Mouse (Mus musculus) intestine, embryonic 14.5 days (tissue): Measurements from ENCODE around the gene Naif1. TPM values are rescaled to one million over a fixed set of nuclear protein-coding genes. Genes with fewer than 3 reads are reported as not detected.

Experiments
- ATAC-seq: fragments of 200-750 bp; cut with Nextera tagmentation; replicated peaks from 2 replicates; pipeline ENCODE4 v1.8.0; 2017; ENCODE audit warnings: low read depth, moderate number of reproducible peaks, moderate TSS enrichment, moderate library complexity; ENCODE audit not compliant: low FRiP score, low TSS enrichment
- DNase-seq: peaks from one replicate; pipeline ENCODE4 v3.0.0-alpha.2; 2018; ENCODE audit warnings: low spot score
- H3K27ac ChIP-seq: fragments of 300-500 bp; sonication (generic); 2 replicates; pipeline ENCODE4 v1.5.1; 2014; ENCODE audit warnings: low read depth, mild to moderate bottlenecking, control low read depth
- H3K27me3 ChIP-seq: fragments of 300-500 bp; sonication (generic); replicated peaks from 2 replicates; pipeline ENCODE4 v1.6.1; 2014; ENCODE audit warnings: low read length, control low read depth; ENCODE audit not compliant: control insufficient read depth, insufficient read depth
- H3K36me3 ChIP-seq: fragments of 300-500 bp; sonication (generic); 2 replicates; pipeline ENCODE4 v1.6.1; 2014; ENCODE audit warnings: low read length, control low read depth; ENCODE audit not compliant: control insufficient read depth, insufficient read depth
- H3K4me1 ChIP-seq: fragments of 300-500 bp; sonication (generic); replicated peaks from 2 replicates; pipeline ENCODE4 v1.6.1; 2014; ENCODE audit warnings: low read length, control low read depth, mixed read lengths; ENCODE audit not compliant: control insufficient read depth, insufficient read depth
- H3K4me2 ChIP-seq: fragments of 300-500 bp; sonication (generic); 2 replicates; pipeline ENCODE4 v1.6.1; 2014; ENCODE audit warnings: low read length
- H3K4me3 ChIP-seq: fragments of 300-500 bp; sonication (generic); 2 replicates; pipeline ENCODE4 v1.5.1; 2014; ENCODE audit warnings: low read depth, low read length, control low read depth, mixed read lengths
- H3K9ac ChIP-seq: fragments of 300-500 bp; sonication (generic); 2 replicates; pipeline ENCODE4 v1.6.1; 2014; ENCODE audit warnings: mild to moderate bottlenecking, low read length
- H3K9me3 ChIP-seq: fragments of 300-500 bp; sonication (generic); 2 replicates; pipeline ENCODE4 v1.6.1; 2016; ENCODE audit warnings: low read length, control low read depth; ENCODE audit not compliant: control insufficient read depth
- WGBS: fragments of 180-500 bp; shearing (Covaris S2); extraction: QIAGEN DNeasy Blood & Tissue Kit; methylation state at CpG from one replicate; pipeline ENCODE4 v1.1.7; 2014; 5-methylcytosine and 5-hydroxymethylcytosine counted together
- polyA plus RNA-seq: library from polyadenylated mRNA; unstranded; fragments of >200 nt; fragmentation: Nextera tagmentation; extraction: Ambion mirVana; gene quantifications from 2 replicates; pipeline ENCODE4 v1.2.1, GENCODE M21; 2014

Gene Naif1
- 5.8 and 6.0 TPM in 2 replicates for polyA plus RNA-seq

DNA sequence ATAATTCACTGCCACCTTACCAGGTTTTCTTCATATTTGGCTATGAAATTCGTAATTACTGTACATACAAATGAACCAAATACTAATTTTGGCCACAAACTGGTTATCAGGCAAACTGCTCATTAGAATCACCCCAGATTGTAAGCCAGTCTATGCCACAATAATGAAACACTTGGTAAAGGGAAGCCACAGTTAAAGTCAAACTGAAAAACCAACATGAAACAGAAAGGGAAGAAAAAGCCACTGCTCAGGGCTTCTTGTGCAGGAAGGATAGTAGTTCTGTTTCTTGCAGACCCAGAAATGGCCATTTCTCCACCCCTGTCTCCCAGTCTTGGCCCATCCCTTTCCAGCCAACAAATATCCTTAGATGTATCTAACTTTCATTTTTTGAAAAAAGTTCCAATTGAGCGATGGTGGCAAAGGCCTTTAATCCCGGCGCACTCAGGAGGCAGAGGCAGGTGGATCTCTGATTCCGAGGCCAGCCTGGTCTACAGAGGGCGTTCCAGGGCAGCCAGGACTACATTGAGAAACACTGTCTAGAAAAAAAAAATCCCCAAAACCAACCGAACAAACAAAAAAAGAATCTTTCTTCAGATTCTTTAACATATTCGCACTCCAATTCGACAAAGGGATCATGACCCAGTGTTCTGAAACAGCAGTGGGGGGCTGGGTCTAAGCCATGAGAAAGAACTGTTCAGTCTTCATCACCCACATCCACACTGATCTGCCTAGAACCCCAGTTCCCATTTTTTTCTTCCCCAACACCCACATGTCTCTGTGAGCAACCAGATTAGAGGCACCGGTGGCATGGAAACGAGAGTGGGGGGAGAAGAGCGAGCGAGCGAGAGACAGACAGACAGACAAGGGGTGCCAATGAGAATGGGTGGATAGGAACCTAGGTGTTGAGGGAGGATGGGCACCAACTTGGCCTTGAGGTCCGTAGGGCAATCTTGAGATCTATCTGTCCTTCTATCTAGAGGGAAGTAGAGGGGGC, at the start of gene Naif1:
TSS of gene Naif1 (plus strand) at position 697 of the 994 bp plus-strand sequence.
- no peak for ATAC-seq
- peak within 1 kb of the TSS; percentile 76 for H3K9ac ChIP-seq
- no peaks in the 10 kb centered on the region for H3K27me3 ChIP-seq
- H3K4me2 ChIP-seq, result peak within 1 kb of the TSS; percentile 92
- H3K27ac ChIP-seq, result peak within 1 kb of the TSS; percentile 96
- H3K9me3 ChIP-seq, result no peaks in the 10 kb centered on the region
- no peak for DNase-seq
- peaks cover 4% of the 10 kb centered on the region for H3K36me3 ChIP-seq
- peak within 1 kb of the TSS; percentile 83 for H3K4me3 ChIP-seq
- WGBS, result 83% methylated on average over 15 of the region's 15 CpGs
- peaks cover 31% of the 10 kb centered on the region for H3K4me1 ChIP-seq

- Histone ChIP-seq H3K4me1 (no peaks in the 10 kb centered on the region), H3K36me3 (peaks cover 26% of the 10 kb centered on the region), H3K4me2 (no peak overlapping the region), H3K27me3 (no peaks in the 10 kb centered on the region), H3K4me3 (no peak overlapping the region), H3K9ac (no peak overlapping the region), H3K9me3 (no peaks in the 10 kb centered on the region), H3K27ac (no peak overlapping the region)
- 25% methylated on average over 2 of the region's 2 CpGs for WGBS
- peak; percentile 98 for DNase-seq
- ATAC-seq, result peak; percentile 24; the same call in 1 of the 2 replicates
Measured at GRCm38 (mm10) chr2:32404663-32405062, 45.6 kb upstream of the Naif1 start.

GRCm38 (mm10) chr2:32407144-32407824, 43.0 kb upstream of the Naif1 start:
- Histone ChIP-seq H3K9ac (no peak overlapping the region), H3K36me3 (peaks cover 9% of the 10 kb centered on the region; the same call in 1 of the 2 replicates), H3K4me1 (no peaks in the 10 kb centered on the region), H3K4me2 (no peak overlapping the region), H3K27ac (no peak overlapping the region), H3K4me3 (no peak overlapping the region), H3K27me3 (no peaks in the 10 kb centered on the region), H3K9me3 (no peaks in the 10 kb centered on the region)
- no peak for DNase-seq
- no peak for ATAC-seq
- WGBS, result 82% methylated on average over 7 of the region's 7 CpGs

DNA sequence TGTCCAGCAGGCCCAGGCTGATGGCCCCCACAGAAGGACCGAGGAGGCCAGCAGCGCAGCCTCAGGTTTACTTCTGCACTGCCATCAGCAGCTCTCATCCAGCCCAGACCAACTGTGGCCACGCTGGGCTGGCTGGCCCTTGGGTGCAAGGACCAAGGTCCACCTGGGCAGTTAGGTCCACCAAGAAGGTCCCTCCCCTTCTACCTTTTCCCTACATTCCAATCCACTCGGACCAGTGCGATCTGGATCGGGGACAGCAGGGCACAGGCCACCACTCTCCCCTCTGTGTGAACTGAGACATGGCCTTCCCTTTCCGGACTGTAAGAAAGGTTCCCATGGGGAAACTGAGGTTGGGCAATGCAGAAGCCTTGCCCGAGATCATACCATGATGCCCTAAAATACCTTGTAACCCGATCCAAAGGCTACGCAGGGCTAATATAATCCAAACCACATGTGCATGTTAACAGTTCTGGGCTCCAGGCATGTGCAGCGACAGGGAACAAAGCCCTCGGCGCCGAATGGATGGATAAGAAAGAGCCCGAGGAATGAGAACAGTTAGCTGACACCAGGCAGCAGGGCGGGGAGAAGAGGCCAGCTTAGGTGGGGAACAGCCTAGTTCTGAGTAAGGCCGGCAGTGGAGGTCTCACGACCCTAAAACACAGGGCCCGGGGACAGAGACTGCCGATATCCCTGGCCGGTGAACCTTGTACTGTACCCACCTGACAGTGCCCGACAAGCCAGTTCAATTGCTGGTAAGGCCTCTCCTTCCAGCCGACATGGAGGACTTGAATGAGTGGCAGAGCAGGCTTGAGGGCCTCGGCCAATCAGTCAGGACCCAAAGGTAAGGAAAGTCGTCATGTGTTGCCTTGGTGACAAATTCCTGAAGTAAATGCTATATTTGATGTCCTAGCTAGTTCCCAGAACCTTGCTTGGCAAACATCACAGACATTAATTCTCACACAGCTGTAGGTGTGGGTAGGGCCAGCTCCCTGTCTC, 41.5 kb upstream of the Naif1 start:
- Histone ChIP-seq H3K9me3 (no peaks in the 10 kb centered on the region), H3K4me2 (no peak overlapping the region), H3K9ac (no peak overlapping the region), H3K27ac (no peak overlapping the region), H3K4me3 (no peak overlapping the region), H3K36me3 (no peaks in the 10 kb centered on the region), H3K27me3 (no peaks in the 10 kb centered on the region), H3K4me1 (no peaks in the 10 kb centered on the region)
- ATAC-seq (no peak), DNase-seq (no peak)
- WGBS, result 66% methylated on average over 25 of the region's 25 CpGs

GRCm38 (mm10) chr2:32411407-32411806, 38.9 kb upstream of the Naif1 start:
- WGBS, result 81% methylated on average over 7 of the region's 7 CpGs
- H3K36me3 ChIP-seq, result peaks cover 16% of the 10 kb centered on the region
- H3K4me2 ChIP-seq, result no peak overlapping the region
- H3K4me3 ChIP-seq, result no peak overlapping the region
- H3K27ac ChIP-seq, result no peak overlapping the region
- DNase-seq (no peak), ATAC-seq (no peak)
- H3K27me3 ChIP-seq, result no peaks in the 10 kb centered on the region
- no peaks in the 10 kb centered on the region for H3K4me1 ChIP-seq
- no peaks in the 10 kb centered on the region for H3K9me3 ChIP-seq
- H3K9ac ChIP-seq, result no peak overlapping the region

DNA sequence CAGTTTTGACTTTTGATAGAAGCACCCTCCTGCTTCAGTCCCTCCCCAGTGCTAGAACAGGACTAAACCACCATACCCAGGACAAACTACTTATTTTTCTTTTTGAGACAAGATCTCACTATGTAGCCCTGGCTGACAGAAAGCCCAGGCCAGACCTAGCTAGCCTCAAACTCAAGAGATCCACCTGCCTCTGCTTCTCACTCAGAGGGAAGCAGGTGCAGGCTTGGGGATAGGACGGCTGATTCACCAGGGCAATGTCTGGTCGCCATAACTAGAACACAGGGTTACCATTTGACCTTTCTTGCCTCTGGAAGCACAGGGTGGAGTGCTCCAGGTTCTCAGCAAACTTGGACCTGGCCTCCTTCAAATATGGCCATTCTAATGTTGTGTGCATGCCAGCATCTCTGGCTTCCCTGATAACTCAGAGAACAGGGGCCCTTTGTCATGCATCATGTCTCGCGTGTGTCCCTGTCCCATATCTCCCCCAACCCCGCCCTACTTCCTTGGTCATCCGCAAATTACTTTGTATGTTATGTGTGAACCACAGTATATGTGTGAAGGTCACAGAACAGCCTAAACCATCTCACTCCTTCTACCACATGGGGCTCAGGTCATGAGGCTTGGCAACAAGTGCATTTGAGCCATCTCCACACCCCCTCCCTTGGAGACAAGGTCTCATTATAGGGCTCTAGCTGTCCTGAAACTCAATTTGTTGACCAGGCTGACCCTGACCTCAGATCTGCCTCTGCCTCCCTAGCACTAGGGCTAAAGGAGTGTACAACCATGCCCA, 37.3 kb upstream of the Naif1 start:
- Histone ChIP-seq H3K9ac (no peak overlapping the region), H3K27me3 (no peaks in the 10 kb centered on the region), H3K27ac (no peak overlapping the region), H3K9me3 (no peaks in the 10 kb centered on the region), H3K4me3 (no peak overlapping the region), H3K4me1 (no peaks in the 10 kb centered on the region), H3K36me3 (peaks cover 31% of the 10 kb centered on the region), H3K4me2 (no peak overlapping the region)
- 81% methylated on average over 6 of the region's 6 CpGs for WGBS
- DNase-seq, result no peak
- ATAC-seq, result no peak

- Histone ChIP-seq H3K4me2 (no peak overlapping the region), H3K9me3 (no peaks in the 10 kb centered on the region), H3K9ac (no peak overlapping the region), H3K4me1 (no peaks in the 10 kb centered on the region), H3K27me3 (no peaks in the 10 kb centered on the region), H3K27ac (no peak overlapping the region), H3K4me3 (no peak overlapping the region), H3K36me3 (peaks cover 41% of the 10 kb centered on the region)
- WGBS, result 42% methylated on average over 5 of the region's 5 CpGs
- ATAC-seq (no peak), DNase-seq (no peak)
Measured at GRCm38 (mm10) chr2:32413936-32414335, 36.3 kb upstream of the Naif1 start.
